Mouse (Mus musculus) cerebellum, adult 2 months (tissue): ENCODE data around the gene Wnt11. TPM values are rescaled to one million over a fixed set of nuclear protein-coding genes. Genes with fewer than 3 reads are reported as not detected.

Experiments
- DNase-seq, 2 experiments: peaks; one replicate each; pipeline ENCODE4 v3.0.0; 2021
- H3K27ac ChIP-seq: fragments of 200-500 bp; 2 replicates; pipeline ENCODE4 v1.5.1; 2012; ENCODE audit warnings: low read length, control low read depth, inconsistent platforms; ENCODE audit not compliant: insufficient read depth
- H3K27me3 ChIP-seq: fragments of 200-500 bp; 2 replicates; pipeline ENCODE4 v1.6.1; 2012; ENCODE audit warnings: inconsistent platforms, mild to moderate bottlenecking, low read length, moderate library complexity; ENCODE audit not compliant: control insufficient read depth, insufficient read depth
- H3K4me1 ChIP-seq: fragments of 200-500 bp; 2 replicates; pipeline ENCODE4 v1.6.1; 2011; ENCODE audit warnings: low read length; ENCODE audit not compliant: control insufficient read depth, insufficient read depth
- H3K4me3 ChIP-seq: fragments of 200-500 bp; replicated peaks from 2 replicates; pipeline ENCODE3; 2011; ENCODE audit warnings: mild to moderate bottlenecking, low read depth, low read length, control low read depth; ENCODE audit not compliant: insufficient read depth
- CTCF ChIP-seq: fragments of 200-500 bp; IDR thresholded peaks from 2 replicates; pipeline ENCODE4 v1.5.1; 2011; ENCODE audit warnings: low read depth, mild to moderate bottlenecking, control low read depth, low read length, moderate library complexity, borderline replicate concordance; ENCODE audit not compliant: insufficient read depth
- POLR2A ChIP-seq: fragments of 200-500 bp; IDR thresholded peaks from 2 replicates; pipeline ENCODE4 v1.6.1; 2011; ENCODE audit warnings: low read length, control low read depth, borderline replicate concordance; ENCODE audit not compliant: insufficient read depth
- WGBS: fragments of 180-500 bp; shearing (Covaris S2); methylation state at CpG from one replicate; pipeline ENCODE4 v1.1.7; 2018; 5-methylcytosine and 5-hydroxymethylcytosine counted together
- polyA plus RNA-seq: library from polyadenylated mRNA; depleted of rRNA; stranded (reverse); fragments of >200 nt; gene quantifications from 2 replicates; pipeline ENCODE4 v1.2.3, GENCODE M21; 2012

The Wnt11 gene
- polyA plus RNA-seq, 1 experiment, result 1.5 TPM

GRCm38 (mm10) chr7:98835519-98836441 lies 868 bp downstream of the Wnt11 start:
- no peak overlapping the region for H3K27ac ChIP-seq
- H3K4me1 ChIP-seq, result no peaks in the 10 kb centered on the region
- under 1% methylated on average over 46 of the region's 46 CpGs for WGBS
- peaks cover 2% of the 10 kb centered on the region; the same call in 1 of the 2 replicates for H3K27me3 ChIP-seq
- peak in 1 of 2 experiments; percentile 30 for DNase-seq
- peak overlapping the region; percentile 48 for H3K4me3 ChIP-seq
- TF ChIP-seq POLR2A (no peak), CTCF (no peak)

GRCm38 (mm10) chr7:98836646-98837045 lies 1.7 kb downstream of the Wnt11 start:
- TF ChIP-seq POLR2A (no peak), CTCF (peak; percentile 47; the same call in 1 of the 2 replicates)
- no peak overlapping the region for H3K4me3 ChIP-seq
- DNase-seq, result peak; percentile 42 to 60
- no peak overlapping the region for H3K27ac ChIP-seq
- peaks cover 2% of the 10 kb centered on the region; the same call in 1 of the 2 replicates for H3K27me3 ChIP-seq
- 3% methylated on average over 23 of the region's 23 CpGs for WGBS
- H3K4me1 ChIP-seq, result no peaks in the 10 kb centered on the region

GRCm38 (mm10) chr7:98837901-98838300 lies 3.0 kb downstream of the Wnt11 start:
- Histone ChIP-seq H3K27ac (no peak overlapping the region), H3K4me3 (peak overlapping the region; percentile 47), H3K4me1 (no peaks in the 10 kb centered on the region), H3K27me3 (peaks cover 2% of the 10 kb centered on the region; the same call in 1 of the 2 replicates)
- WGBS, result 2% methylated on average over 17 of the region's 17 CpGs
- TF ChIP-seq POLR2A (no peak), CTCF (peak; percentile 78)
- DNase-seq, result peak; percentile 83 to 86

GRCm38 (mm10) chr7:98838729-98839141 lies 3.8 kb downstream of the Wnt11 start:
- Histone ChIP-seq H3K4me3 (peak overlapping the region; percentile 47), H3K27me3 (peaks cover 2% of the 10 kb centered on the region; the same call in 1 of the 2 replicates), H3K27ac (no peak overlapping the region), H3K4me1 (no peaks in the 10 kb centered on the region)
- no peak for TF ChIP-seq CTCF
- no peak for TF ChIP-seq POLR2A
- peak in 1 of 2 experiments; percentile 34 for DNase-seq
- WGBS, result under 1% methylated on average over 48 of the region's 48 CpGs

- no peak for DNase-seq
- H3K4me1 ChIP-seq, result no peaks in the 10 kb centered on the region
- no peak overlapping the region for H3K27ac ChIP-seq
- peaks cover 2% of the 10 kb centered on the region; the same call in 1 of the 2 replicates for H3K27me3 ChIP-seq
- peak overlapping the region; percentile 47 for H3K4me3 ChIP-seq
- no peak for TF ChIP-seq POLR2A
- TF ChIP-seq CTCF, result no peak
- WGBS, result 37% methylated on average over 12 of the region's 12 CpGs
Measured at GRCm38 (mm10) chr7:98839312-98839711, 4.4 kb downstream of the Wnt11 start.

GRCm38 (mm10) chr7:98840771-98841170 lies 5.9 kb downstream of the Wnt11 start:
- Histone ChIP-seq H3K4me1 (no peaks in the 10 kb centered on the region), H3K4me3 (no peak overlapping the region), H3K27ac (no peak overlapping the region), H3K27me3 (no peaks in the 10 kb centered on the region; the same call in 1 of the 2 replicates)
- DNase-seq, result no peak
- TF ChIP-seq POLR2A (no peak), CTCF (no peak)
- 95% methylated on average over 3 of the region's 3 CpGs for WGBS

GRCm38 (mm10) chr7:98841802-98842201 lies 6.9 kb downstream of the Wnt11 start:
- H3K27me3 ChIP-seq, result no peaks in the 10 kb centered on the region; the same call in 1 of the 2 replicates

More at GRCm38 (mm10) chr7:98841802-98842201, 6.9 kb downstream of the Wnt11 start:
- DNase-seq, result no peak
- WGBS, result 62% methylated on average over 3 of the region's 3 CpGs
- Histone ChIP-seq H3K4me1 (no peaks in the 10 kb centered on the region), H3K27ac (no peak overlapping the region), H3K4me3 (no peak overlapping the region)
- no peak for TF ChIP-seq CTCF
- TF ChIP-seq POLR2A, result no peak
